Mouse (Mus musculus): ENCODE measurements around the gene Zcchc18. TPM values are rescaled to one million over a fixed set of nuclear protein-coding genes. Genes with fewer than 3 reads are reported as not detected.

Zcchc18 gene
- polyA plus RNA-seq, 1 experiment from 2014 or later = 281 TPM

- Histone ChIP-seq H3K27me3 (replicated peaks; ENCODE audit: control insufficient read depth, insufficient read depth, low read length) (no peaks in the 10 kb centered on the region), H3K27ac (ENCODE audit: low read depth, low read length) (no peak overlapping the region), H3K4me2 (ENCODE audit: low read length) (no peak overlapping the region), H3K4me3 (ENCODE audit: low read depth, low read length) (no peak overlapping the region), H3K9ac (ENCODE audit: low read length) (no peak overlapping the region), H3K9me3 (replicated peaks; ENCODE audit: control insufficient read depth, low read length) (no peaks in the 10 kb centered on the region), H3K4me1 (ENCODE audit: control insufficient read depth, insufficient read depth, low read length) (no peaks in the 10 kb centered on the region), H3K36me3 (ENCODE audit: control insufficient read depth, insufficient read depth, low read length) (no peaks in the 10 kb centered on the region)
- no peak for ATAC-seq
- 73% methylated on average over 4 of the region's 4 CpGs for WGBS
- DNase-seq (ENCODE audit: low spot score) = no peak
Measured at GRCm38 (mm10) chrX:137034322-137034721, 41.4 kb downstream of the Zcchc18 start.

- Histone ChIP-seq H3K9ac (ENCODE audit: low read length) (peak overlapping the region; percentile 68), H3K9me3 (replicated peaks; ENCODE audit: control insufficient read depth, low read length) (no peaks in the 10 kb centered on the region), H3K4me2 (ENCODE audit: low read length) (peak overlapping the region; percentile 60), H3K4me1 (ENCODE audit: control insufficient read depth, insufficient read depth, low read length) (no peaks in the 10 kb centered on the region), H3K4me3 (ENCODE audit: low read depth, low read length) (peak overlapping the region; percentile 46), H3K27me3 (replicated peaks; ENCODE audit: control insufficient read depth, insufficient read depth, low read length) (no peaks in the 10 kb centered on the region), H3K36me3 (ENCODE audit: control insufficient read depth, insufficient read depth, low read length) (no peaks in the 10 kb centered on the region), H3K27ac (ENCODE audit: low read depth, low read length) (peak overlapping the region; percentile 76; the same call in 1 of the 2 replicates)
- WGBS = 32% methylated on average over 12 of the region's 12 CpGs
- DNase-seq (ENCODE audit: low spot score) (no peak), ATAC-seq (peak; percentile 8; the same call in 1 of the 2 replicates)
Measured at GRCm38 (mm10) chrX:137037470-137037999, 44.6 kb downstream of the Zcchc18 start.

GRCm38 (mm10) chrX:137038000-137038483 lies 45.1 kb downstream of the Zcchc18 start, which contains the start of gene Slc25a53:
TSS of gene Slc25a53 (minus strand) at chrX:137038302.
- Histone ChIP-seq H3K27ac (ENCODE audit: low read depth, low read length) (peak within 1 kb of the TSS; percentile 76), H3K4me1 (ENCODE audit: control insufficient read depth, insufficient read depth, low read length) (no peaks in the 10 kb centered on the region), H3K4me3 (ENCODE audit: low read depth, low read length) (peak within 1 kb of the TSS; percentile 46), H3K36me3 (ENCODE audit: control insufficient read depth, insufficient read depth, low read length) (no peaks in the 10 kb centered on the region), H3K9me3 (replicated peaks; ENCODE audit: control insufficient read depth, low read length) (no peaks in the 10 kb centered on the region), H3K4me2 (ENCODE audit: low read length) (peak within 1 kb of the TSS; percentile 60), H3K27me3 (replicated peaks; ENCODE audit: control insufficient read depth, insufficient read depth, low read length) (no peaks in the 10 kb centered on the region), H3K9ac (ENCODE audit: low read length) (peak within 1 kb of the TSS; percentile 68)
- 37% methylated on average over 31 of the region's 31 CpGs for WGBS
- peak; percentile 96 for ATAC-seq
- peak; percentile 88 for DNase-seq (ENCODE audit: low spot score)

- Histone ChIP-seq H3K4me3 (ENCODE audit: low read depth, low read length) (peak overlapping the region; percentile 46), H3K36me3 (ENCODE audit: control insufficient read depth, insufficient read depth, low read length) (no peaks in the 10 kb centered on the region), H3K4me1 (ENCODE audit: control insufficient read depth, insufficient read depth, low read length) (no peaks in the 10 kb centered on the region), H3K27ac (ENCODE audit: low read depth, low read length) (no peak overlapping the region; the same call in 1 of the 2 replicates), H3K9me3 (replicated peaks; ENCODE audit: control insufficient read depth, low read length) (no peaks in the 10 kb centered on the region), H3K9ac (ENCODE audit: low read length) (no peak overlapping the region), H3K4me2 (ENCODE audit: low read length) (peak overlapping the region; percentile 44), H3K27me3 (replicated peaks; ENCODE audit: control insufficient read depth, insufficient read depth, low read length) (no peaks in the 10 kb centered on the region)
- DNase-seq (ENCODE audit: low spot score) (no peak), ATAC-seq (peak; percentile 28)
- 58% methylated on average over 7 of the region's 7 CpGs for WGBS
Measured at GRCm38 (mm10) chrX:137038502-137038901, 45.5 kb downstream of the Zcchc18 start.

Other genes starting within 250 kb of the Zcchc18 start
- gene Morf4l2, start 249.5 kb upstream of the Zcchc18 start, polyA plus RNA-seq (2014; fragmentation: Nextera tagmentation; extraction: Ambion mirVana) = 633 and 666 TPM in 2 replicates
- gene Glra4, start 213.0 kb upstream of the Zcchc18 start, polyA plus RNA-seq (2014; fragmentation: Nextera tagmentation; extraction: Ambion mirVana) = not detected in 2 replicates
- 6.0 and 9.0 TPM in 2 replicates for gene Plp1, start 170.5 kb upstream of the Zcchc18 start, polyA plus RNA-seq (2014; fragmentation: Nextera tagmentation; extraction: Ambion mirVana)
- 6.3 and 10.2 TPM in 2 replicates for gene Rab9b, start 124.4 kb upstream of the Zcchc18 start, polyA plus RNA-seq (2014; fragmentation: Nextera tagmentation; extraction: Ambion mirVana)
- not detected in 2 replicates for gene H2bfm, start 65.8 kb upstream of the Zcchc18 start, polyA plus RNA-seq (2014; fragmentation: Nextera tagmentation; extraction: Ambion mirVana)
- gene Tmsb15b2, start 17.7 kb upstream of the Zcchc18 start, polyA plus RNA-seq (2014; fragmentation: Nextera tagmentation; extraction: Ambion mirVana) = 109 and 117 TPM in 2 replicates
- gene Tmsb15l, start 16.3 kb upstream of the Zcchc18 start, polyA plus RNA-seq (2014; fragmentation: Nextera tagmentation; extraction: Ambion mirVana) = 10.8 and 11.9 TPM in 2 replicates
- 51.4 and 61.0 TPM in 2 replicates for gene Tmsb15b1, start 16.3 kb upstream of the Zcchc18 start, polyA plus RNA-seq (2014; fragmentation: Nextera tagmentation; extraction: Ambion mirVana)
- gene Slc25a53, start 45.1 kb downstream of the Zcchc18 start, polyA plus RNA-seq (2014; fragmentation: Nextera tagmentation; extraction: Ambion mirVana) = 18.1 and 20.9 TPM in 2 replicates
- 6.0 and 7.4 TPM in 2 replicates for gene Fam199x, start 56.4 kb downstream of the Zcchc18 start, polyA plus RNA-seq (2014; fragmentation: Nextera tagmentation; extraction: Ambion mirVana)
- not detected in 2 replicates for gene Esx1, start 128.9 kb downstream of the Zcchc18 start, polyA plus RNA-seq (2014; fragmentation: Nextera tagmentation; extraction: Ambion mirVana)

All from forebrain, embryonic 14.5 days (tissue).